Mouse (Mus musculus) lung, postnatal 36 days (tissue): ENCODE measurements at regions not wholly inside any gene's neighbourhood (a gene's known extent, or its start where the extent isn't known, plus 50 kb on each side); places are given as distances from the start of the nearest gene placed in this dataset.
A peak's percentile ranks its signal among the peaks of the same experiment; 100 is the strongest.

Source experiments
- DNase-seq: peaks from one replicate; pipeline ENCODE4 v3.0.0; 2022; ENCODE audit warnings: mixed read lengths

GRCm38 (mm10) chr2:64440961-64441360 lies 343.1 kb upstream of the Fign start:
- no peak for DNase-seq

DNA sequence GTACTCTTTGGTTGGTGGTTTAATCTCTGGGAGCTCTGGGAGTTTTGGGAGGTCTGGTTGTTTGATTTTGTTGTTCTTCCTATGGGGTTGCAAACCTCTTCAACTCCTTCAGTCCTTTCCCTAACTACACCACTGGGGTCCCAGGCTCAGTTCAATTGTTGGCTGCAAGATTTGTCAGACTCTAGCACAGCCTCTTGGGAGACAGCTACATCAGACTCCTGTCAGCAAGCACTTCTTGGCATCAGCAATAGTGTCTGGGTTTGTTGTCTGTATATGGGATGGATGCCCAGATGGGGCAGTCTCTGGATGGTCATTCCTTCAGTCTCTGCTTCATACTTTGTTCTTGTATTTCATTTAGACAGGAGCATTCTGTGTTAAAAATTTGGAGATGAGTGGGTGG lies 319.3 kb upstream of the Fign start:
- peak; percentile 14 for DNase-seq

GRCm38 (mm10) chr2:64413846-64414245 lies 316.0 kb upstream of the Fign start:
- DNase-seq, result peak; percentile 20

DNA sequence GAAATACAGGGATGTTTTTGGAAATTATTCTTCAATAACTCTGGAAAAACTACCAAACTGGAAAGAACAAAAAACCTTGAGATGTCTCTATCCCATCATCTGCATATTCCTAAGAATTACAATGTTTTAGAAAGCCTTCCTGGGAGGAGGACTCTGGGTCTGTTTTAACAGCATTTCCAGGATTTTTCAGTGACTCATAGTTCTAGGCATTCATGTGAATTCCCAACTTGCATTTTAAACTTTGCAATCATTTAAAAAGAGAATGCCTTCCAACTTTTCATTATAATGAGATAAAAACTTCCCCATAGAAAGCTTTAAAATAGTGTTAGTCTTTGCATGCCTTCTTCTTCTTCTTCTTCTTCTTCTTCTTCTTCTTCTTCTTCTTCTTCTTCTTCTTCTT lies 315.4 kb upstream of the Fign start:
- no peak for DNase-seq

DNA sequence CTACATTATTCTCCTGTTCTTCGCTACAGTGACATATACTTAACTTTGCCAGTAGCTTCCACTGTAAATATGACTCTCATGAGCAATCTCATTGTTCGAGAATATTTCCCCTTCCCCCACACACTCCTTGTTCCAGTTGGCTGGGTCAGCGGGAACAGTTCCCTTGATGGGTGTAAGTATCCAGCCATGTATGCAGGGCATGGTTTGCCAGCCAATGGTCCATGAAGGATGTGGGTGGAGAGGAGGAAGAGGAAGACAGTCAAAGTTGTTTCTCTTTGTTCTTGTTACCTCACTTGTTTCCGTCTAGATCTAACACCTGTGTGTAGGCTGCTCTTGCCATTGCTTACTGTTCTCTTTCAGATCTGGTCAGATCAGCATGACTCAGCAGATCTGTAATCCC lies 298.1 kb upstream of the Fign start:
- DNase-seq, result no peak

- no peak for DNase-seq
Measured at GRCm38 (mm10) chr2:64394619-64395294, 296.9 kb upstream of the Fign start.

- DNase-seq, result no peak
Measured at GRCm38 (mm10) chr2:64394199-64394598, 296.4 kb upstream of the Fign start.

- DNase-seq, result no peak
Measured at GRCm38 (mm10) chr2:64369791-64370190, 272.0 kb upstream of the Fign start.

DNA sequence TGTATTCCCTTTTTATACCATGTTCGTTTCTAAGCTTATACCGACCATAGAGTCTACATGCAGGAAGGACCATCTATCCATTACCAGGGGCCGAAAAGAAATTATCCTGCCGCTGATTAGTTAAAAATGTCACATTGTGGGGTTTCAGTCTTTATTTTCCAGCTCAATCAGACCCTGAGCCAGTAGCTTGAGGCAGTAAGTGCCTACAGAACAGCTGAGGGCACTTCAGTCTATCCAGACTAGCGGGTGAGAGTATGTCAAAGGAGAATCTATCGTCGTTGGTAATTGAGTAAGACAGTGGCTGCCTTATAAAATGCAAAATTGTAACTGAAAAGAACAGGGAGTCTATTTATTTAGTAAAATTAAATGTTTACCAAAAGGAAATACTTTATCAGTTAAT lies 269.4 kb upstream of the Fign start:
- no peak for DNase-seq

- no peak for DNase-seq
Measured at GRCm38 (mm10) chr2:64366528-64366927, 268.7 kb upstream of the Fign start.

DNA sequence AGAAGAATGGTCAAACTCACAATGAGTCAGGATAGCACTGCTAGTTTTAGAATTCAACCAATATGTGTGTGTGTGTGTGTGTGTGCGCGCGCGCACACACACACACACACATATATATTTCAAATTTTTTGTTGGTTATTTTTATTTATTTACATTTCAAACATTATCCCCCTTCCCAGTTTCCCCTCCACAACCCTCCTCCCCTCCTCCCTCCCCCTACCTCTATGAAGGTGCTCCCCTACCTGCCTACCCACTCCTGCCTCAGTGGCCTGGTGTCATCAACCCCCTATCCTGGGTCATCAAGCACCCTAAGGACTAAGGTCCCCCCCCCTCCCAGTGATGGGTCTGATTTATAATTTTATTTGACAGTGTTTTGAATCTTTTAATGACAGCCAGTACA lies 258.4 kb upstream of the Fign start:
- DNase-seq, result no peak

GRCm38 (mm10) chr2:64325499-64325898 lies 227.7 kb upstream of the Fign start:
- no peak for DNase-seq
